Mouse (Mus musculus) urinary bladder, postnatal 36 days (tissue): ENCODE measurements around the gene Cd160.

Experiments used
- DNase-seq, 2 experiments: peaks; one replicate each; pipeline ENCODE4 v3.0.0; 2022; ENCODE audit warnings: low spot score in 2 of 2, mixed read lengths in 1 of 2

The Cd160 gene

DNA sequence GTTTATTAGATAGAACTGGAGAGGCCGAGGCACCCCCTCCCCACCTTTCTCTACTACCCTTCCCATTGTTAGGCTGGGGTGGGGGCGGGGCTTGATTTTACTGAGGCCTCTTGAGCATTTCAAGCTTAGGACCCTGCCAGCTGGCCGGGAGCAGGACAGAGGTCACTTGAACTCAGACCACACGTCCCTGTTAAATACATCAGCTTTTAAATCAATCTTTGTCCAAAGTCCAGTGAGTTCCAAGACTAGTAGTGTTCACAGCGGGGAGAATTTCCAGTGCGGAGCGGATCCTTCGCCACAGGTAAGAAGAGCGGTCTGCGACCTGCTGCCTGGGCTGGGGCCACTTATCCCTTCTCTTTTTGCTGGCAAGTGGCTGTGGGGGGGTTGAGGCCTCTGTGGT is 705 bp upstream of the Cd160 start:
- no peak for DNase-seq

DNA sequence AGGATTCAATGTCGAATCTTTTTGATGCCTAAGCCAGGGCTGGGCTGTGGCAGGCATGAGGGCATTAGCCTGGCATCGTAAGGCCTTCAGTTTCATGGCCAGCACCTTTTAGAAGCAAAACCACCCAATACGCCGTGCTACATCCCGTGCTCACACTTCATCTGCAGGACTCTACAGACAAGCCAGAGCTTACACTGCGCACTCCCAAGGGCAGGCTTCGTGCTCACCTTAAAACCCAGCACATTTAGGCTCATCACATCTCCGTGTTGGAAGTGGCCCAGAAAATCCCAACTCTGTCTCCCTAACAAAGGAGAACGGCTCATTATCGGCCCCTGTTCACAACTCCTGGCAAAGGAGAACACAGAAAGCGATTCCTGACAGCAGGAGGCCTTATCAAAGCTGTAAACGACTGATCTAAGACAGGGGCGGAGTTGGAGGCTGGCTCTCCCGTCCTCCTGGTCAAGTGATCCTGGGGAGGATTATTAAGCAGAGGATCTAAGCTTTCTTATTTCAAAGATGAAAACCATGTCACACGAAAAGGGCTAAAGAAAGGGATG is 765 bp downstream of the Cd160 start:
- DNase-seq, result no peak

DNA sequence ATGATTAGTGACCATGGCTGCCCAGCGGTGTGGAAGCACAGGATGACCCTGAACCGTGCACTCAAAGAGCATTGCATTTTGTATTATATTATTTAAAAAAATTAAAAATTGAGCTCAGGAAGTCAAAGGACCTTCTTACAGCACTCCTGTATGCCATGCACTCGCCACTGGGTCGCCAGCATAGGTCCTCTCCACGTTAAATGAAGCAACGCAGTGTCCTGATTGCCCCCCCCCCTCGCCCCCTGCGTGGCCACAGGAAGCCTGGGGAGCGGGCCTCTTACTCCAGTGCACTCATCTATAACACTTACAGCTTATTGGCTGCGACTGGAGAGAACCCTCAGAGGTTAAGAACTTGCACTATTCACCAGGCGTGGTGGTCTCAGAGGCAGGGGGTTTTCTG is 3.9 kb downstream of the Cd160 start:
- no peak for DNase-seq

DNA sequence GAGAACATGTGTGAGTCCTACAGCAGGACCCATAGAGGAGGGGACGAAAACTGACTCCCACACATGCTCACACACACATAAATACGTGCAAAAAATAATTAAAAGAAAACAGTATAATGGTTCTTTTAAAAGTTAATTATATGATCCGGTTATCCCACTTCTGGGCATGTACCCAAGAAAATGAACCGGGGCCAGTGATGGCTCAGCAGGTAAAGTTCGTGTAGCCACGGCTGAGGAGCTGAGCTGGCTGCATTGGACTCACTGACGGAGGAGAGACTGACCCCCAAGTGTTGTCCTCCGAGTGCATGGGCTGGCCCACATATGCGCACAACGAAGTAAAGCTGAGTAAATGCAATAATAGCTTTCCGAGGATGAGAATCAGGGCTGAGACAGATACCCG is 4.5 kb downstream of the Cd160 start:
- DNase-seq, result no peak

DNA sequence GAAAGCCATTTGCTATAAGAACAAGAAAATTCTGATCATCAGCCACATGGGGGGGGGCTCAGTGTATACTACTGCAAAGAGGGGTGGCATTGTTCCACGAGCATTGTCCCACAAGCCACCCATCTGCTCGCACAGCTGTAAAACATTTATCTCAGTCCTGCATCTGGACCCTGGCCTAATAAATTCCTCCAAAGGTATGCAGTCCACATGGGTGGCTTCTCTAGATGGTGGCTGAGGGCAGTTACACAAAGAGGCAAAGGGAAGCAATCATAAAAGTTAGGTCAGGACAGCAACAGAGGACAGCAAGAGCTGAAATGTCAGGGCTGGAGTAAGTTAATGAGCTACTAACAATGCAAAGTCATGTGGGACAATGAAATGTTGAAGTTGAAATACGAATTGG is 5.5 kb downstream of the Cd160 start:
- DNase-seq, result no peak

DNA sequence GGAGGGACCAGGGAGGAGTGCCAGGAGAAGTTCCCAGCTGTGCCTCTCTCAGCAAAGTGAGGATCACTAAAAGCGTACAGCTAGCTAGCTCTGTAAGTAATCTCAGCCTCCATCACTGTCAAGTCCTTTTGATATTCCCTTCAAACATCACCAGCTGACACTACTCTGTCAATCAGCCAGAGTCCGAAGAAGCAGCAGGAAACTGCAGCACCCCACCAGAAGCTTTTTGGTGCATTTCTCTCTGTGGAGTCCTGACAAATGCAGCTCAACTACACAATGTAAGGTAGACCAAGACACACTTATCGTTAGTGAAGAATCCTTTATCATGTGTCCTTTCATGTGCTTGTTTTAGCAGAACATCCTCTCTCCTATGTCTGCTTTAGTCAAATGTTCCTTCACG is 7.6 kb downstream of the Cd160 start:
- DNase-seq, result no peak

DNA sequence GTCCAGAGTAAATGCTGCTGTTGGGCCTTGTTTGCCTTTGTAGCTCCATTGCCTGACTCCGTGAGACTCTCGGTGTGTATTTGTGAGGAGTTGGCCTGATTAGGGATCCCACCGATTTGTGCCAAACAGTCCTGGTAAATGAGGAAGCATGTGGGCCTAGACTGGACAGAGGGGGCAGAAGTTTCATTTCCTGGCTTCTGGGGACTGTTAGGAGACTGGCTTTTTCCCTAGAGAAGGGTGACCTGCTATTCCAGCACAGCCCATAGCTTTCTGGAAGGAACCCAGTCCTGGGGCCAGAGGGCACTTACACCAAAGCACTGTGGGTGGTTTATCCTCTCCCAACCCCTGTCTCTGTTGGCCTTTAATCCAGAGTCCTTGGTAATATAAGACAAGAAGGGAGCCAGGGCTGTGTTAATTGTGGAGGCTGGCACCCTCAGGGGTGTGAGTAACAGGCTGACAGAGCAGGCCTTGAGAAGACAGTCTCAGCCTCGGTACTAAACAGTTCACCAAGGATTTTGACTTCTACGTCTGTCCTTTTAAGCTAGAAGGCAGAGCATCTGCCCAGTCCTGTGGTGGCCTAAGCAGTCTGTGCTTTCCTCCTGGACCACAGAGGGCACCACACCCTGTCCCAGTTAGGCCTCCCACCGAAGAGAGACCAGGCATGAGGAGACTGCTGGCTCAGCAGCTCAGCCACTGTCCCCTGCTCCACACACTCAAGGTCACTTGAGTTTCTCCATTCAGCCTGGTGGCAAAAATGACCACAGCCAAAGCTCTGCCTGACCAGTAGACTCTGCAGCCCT is 8.8 kb downstream of the Cd160 start:
- DNase-seq, result no peak

DNA sequence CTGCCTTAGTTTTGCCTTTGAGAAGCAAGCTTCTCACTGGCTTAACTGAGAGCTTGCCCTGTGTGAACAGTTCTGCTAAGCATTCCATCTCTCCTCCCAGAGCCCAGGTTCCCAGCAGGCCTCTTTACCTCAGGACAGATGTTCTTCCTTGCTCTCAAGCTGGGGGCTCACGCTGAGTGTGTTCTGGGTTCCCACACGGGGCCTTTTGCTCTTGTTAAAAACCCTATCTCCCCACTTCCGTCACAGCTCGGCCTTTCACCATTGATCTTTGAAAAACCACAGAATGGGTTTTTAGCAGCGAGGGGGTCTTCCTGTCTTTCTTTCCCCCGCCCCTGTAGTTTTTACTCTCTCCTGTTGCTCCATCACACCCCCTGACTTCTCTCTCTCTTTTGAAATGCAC is 14.8 kb downstream of the Cd160 start:
- no peak for DNase-seq

DNA sequence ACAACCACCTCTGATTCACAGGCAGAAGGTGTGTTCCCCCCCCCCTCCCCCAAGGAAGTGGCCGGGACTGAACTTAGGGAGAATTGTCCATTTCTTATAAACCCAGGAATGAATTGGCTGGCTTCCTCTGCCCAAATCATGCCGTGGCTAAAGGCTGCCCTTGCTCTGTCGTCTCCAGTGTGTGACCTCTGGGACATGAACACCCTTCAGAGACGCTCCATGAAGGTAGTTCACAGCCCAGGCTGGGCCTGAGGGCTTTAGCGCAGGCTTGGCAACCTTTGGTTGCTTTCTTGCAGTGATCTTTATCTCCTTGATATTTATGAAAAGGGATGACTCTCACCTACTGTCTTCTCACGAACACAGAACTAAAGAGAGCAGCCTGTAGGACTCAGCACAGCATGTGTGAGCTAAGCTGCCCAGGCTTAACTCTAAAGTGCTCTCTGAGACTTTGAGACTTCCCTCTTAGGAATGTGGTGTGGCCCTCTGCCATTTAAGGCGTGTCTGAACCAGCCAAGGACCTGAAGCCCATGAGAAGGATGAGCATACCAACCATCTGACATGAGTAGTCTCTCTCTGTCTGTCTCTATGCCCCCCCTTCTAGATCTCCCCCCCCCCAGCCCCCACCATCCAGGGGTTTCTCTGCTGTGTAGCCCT is 15.4 kb downstream of the Cd160 start:
- DNase-seq, result no peak

DNA sequence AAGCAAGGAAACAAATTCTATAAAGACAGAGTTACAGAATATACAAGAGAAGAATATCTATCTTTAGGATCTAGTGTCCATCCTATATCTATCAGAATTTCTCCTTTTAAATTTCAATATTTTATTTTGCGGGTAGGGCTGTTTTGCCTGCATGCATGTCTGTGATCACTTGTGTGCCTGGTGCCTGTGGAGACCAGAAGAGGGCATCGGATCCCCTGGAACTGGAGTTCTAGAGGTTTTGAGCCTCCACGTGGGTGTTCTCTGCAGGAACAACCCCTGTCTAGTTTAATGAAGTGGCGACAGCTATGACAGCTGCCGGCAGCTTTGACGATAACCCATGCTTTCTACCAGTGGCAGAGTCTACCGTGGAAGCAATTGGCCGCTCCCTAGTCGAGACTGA is 16.0 kb downstream of the Cd160 start:
- DNase-seq, result peak; percentile 23 to 26

DNA sequence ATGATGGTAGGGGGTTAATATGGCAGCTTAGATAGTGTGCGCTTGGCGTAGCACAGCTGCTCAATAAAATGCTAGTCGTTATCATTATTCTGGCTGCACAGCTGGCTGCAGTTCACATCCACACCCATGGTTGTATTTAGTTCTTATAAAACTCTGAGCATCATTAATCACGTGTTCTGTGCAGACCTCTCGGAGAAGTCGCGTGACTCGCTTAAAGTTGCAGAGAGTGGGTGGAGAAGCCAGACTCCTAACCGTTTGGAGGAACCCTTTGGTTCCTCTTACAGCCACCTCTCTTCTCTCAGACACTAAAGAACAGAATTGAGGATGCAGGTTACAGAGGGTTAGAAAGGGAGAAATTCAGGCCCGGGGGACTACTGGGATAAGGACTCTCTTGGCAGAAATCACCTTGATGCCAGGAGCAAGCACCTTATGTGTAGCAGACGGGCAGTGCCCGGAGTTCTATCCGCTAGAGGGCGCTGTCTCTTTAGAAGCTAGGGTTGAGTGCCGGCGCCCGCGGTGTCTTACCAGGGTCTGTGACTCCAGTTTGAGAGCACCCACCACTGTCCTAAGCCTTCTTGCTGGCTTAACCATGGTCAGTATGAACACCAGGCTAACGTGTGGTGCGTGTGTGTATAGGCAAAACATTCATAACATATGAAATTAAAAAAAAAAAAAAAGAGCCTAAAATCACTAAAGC is 16.6 kb downstream of the Cd160 start:
- peak; percentile 71 to 72 for DNase-seq

DNA sequence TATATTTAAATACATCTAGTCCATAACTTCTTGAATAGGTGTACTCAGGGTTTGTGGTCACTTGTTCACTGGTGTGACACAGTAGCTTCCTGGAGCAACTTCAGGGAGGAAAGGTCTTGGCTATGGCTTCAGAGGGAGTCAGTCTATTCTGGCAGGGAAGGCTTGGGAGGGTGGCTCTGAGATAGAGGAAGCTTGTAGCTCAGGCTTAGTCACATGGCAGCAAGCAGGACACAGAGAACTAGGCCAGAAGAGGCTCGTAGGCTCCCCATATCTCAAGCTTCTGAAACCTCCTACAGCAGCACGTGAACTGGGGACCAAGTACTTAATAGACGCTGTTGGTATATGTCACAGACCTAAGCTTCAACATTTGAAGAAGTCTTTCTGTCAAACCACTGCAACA is 17.9 kb downstream of the Cd160 start:
- no peak for DNase-seq

DNA sequence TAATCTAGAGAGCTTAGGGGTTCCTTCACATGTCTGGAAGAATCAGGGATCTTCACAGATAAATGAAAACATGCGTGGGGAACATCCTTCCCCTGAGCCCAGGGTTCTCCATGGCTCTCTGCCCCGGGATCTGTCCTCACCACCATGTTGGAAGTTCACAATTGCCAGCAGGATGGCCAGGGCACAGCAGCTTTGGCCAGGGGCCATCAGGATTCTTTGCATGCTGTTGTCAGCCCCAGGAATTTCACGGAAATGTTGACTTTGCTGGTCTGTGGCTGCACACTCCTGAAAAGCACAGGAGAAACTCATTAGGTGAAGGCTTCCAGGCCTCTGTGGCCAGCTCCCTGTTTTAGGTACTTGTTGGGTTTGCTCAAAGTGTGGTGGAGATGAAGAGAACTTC is 20.5 kb downstream of the Cd160 start:
- DNase-seq, result no peak

DNA sequence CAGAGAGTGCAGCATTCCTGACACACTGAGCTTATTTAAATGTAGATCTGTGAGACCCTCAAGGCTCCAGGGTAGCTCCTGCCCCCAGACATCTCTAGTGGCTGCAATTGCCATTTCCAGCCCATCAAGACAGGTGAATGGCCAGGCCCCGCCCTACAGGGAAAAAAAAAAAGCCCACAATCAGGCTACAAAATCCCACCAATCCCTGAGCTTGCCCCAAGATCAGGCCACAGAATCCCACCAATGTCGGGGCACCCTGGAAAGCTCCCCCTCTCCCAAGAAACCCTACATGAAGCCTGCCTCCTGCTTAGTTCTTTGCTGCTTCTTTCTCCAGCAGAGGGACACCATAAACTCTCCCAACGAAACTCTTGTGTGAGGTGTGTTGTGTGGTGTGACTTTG is 21.0 kb downstream of the Cd160 start:
- DNase-seq, result no peak

DNA sequence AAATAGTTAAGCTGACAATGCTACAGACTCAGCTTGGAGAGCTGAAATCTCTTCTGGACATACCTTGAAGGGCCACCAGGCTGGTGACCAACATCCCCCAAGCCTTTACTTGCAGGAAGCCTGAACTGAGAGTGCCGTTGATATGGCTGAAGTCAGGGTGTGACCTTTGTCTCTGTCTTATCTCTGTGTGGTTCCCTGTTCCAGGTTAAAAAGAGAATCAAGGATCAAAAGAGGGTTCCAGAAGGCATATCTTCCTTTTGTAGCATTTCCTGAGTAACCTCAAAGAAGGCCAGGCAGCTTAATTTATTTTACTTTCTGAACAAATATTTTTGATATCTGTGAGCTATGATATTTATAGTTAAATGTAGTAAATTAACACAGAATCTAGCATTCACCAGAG is 26.9 kb downstream of the Cd160 start:
- no peak for DNase-seq

DNA sequence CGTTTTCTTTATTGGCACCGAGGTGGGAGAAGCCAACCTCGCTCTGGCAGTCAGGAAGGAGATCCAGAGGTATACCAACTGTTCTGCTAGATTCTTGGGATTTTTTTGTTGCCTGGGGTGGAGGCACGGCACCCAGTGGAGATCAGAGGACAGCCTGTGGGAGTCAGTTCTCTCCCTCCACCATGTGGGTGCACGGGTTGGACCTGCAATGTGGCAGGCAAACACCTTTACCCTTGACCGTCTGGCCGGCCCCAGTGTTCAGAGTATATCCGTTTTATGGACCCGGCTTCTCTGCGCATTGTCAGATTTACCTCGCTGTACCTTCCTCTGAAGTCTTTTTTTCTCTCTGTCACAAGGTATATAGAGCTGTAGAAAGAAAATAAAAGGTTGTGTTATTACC is 28.9 kb downstream of the Cd160 start:
- DNase-seq, result no peak

DNA sequence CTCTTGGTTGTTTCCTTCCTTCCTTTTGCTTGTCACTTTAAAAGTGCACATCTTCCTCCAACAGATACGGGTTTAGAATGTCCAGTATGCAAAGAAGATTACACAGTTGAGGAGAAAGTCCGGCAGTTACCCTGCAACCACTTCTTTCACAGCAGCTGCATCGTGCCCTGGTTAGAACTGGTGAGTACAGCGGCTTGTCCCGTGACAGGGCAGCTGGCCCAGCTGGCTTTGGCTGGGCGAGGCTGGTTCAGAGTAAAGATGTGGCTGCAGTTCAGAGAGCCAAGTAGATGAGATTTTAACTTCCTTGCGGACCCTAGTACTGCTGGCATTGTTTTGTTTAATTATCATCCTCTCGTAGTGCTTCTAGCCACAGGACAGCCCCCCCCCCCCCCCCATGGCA is 40.6 kb downstream of the Cd160 start:
- DNase-seq, result no peak

DNA sequence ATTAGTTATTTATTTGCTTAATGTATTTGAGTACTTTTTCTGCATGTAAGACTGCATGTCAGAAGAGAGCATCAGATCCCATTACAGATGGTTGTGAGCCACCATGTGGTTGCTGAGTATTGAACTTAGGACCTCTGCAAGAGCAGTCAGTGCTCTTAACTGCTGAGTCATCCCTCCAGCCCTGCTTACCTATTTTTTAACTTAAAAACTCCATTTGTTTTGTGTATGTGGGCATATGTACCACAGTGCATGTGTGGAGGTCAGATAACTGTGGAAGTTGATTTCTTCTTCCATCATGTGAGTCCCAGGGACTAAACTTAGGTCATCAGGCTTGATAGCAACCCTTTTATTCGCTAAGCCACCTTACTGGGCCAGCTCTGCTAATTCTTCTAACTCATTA is 41.4 kb downstream of the Cd160 start:
- DNase-seq, result no peak

DNA sequence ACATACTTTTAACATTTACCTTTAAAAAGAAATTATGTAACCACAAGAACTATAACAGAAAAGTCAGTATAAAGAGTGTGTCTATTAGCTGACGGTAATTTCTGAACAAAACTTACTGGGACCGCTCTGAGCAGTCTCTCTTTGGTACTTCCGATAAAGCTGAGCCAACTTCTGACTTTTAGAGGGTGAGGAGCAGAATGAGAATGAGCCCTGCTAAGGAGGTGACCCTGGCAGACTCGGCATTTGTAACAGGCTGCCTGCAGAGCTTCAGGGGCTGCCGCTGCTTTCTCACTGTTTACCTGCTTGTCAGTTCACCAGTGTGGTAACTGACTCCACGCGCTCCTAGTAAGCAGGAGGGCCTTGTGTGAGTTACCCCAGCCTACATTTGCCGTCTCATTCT is 46.9 kb downstream of the Cd160 start:
- DNase-seq, result no peak

DNA sequence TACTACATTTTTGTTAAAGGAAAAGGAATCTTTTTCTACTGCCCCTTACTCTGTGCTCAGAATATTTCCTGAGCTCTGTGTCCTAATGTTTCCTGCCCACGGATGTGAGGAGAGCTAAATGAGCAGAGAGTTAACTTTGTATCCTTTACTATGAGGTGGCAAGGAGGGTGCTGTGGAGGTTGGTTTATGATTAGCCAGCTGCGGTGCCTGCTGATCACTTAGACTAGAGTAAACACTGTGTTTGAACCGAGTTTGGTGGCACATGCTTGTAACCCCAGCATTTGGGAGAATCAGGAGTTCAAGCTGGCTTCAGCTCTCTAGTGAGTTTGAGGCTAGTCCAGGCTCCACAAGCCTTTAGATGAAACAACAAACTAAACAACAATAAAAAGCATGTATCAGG is 52.0 kb downstream of the Cd160 start:
- DNase-seq, result no peak

DNA sequence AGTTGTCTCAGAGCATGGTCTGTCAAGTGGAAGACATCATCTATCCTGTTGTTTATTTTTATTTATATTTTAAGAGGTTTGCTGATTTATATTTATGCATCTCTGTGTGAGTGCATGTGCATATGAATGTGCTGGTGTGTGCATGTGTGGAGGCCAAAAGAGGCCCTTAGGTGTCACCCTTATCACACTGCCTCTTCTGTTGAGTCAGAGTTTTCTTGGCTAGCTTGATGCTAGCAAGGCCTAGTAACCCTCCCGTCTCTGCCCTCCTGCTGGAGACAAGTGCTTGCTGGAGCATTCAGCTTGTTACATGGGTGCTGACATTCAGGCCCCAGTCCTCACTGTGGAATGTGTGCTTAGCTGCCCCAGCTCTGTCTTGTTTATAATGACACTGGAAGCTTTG is 56.2 kb downstream of the Cd160 start:
- peak in 1 of 2 experiments; percentile 9 for DNase-seq

DNA sequence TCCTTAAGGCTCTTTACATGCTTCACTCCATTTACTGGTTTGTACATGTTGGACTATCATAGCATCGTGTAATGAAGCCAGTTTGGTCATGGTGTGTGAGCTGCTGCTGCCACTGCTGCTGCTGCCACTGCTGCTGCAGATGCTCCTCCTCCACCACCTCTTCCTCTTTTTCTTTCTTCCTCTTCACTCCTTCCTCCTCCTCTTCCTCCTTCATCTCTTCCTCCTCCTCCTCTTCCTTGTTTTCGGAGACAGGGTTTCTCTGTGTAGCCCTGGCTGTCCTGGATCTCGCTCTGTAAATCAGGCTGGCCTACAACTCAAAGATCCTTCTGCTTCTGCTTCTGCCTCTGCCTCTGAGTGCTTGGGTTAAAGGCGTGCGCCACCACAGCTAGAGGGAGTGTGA is 59.2 kb downstream of the Cd160 start:
- no peak for DNase-seq

DNA sequence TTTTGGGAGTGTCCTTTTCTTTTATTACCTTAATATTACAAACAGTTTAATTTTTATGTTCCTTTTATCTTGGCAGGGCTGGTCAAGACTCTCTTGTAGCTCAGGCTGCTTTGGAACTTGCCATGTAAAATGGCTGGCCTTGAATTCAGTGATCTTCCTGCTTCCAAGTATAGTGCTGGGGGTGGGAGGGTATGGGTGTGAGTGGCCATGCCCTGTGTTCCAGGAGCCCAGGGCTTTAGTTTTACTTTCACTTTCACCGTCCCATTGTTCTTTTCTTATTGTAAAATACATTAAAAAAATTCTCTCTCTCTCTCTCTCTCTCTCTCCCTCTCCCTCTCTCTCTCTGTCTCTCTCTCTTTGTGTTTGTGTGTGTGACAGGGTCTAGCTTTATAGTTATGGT is 64.6 kb downstream of the Cd160 start:
- no peak for DNase-seq
